Mouse (Mus musculus): ENCODE results near the gene Fbxl17. TPM values are rescaled to one million over a fixed set of nuclear protein-coding genes. Genes with fewer than 3 reads are reported as not detected.

Fbxl17 gene
- polyA plus RNA-seq, 1 experiment from 2014 or later = 7.7 TPM

- no peak overlapping the region for H3K27ac ChIP-seq
- no peak overlapping the region for H3K9ac ChIP-seq
- H3K4me3 ChIP-seq = no peak overlapping the region
- 75% methylated on average over 3 of the region's 3 CpGs for WGBS
- H3K4me1 ChIP-seq = peaks cover 18% of the 10 kb centered on the region
- ATAC-seq (ENCODE audit: insufficient number of reproducible peaks, insufficient read depth, low FRiP score, low TSS enrichment, low read depth) = no peak
- H3K4me2 ChIP-seq = no peak overlapping the region
- H3K9me3 ChIP-seq = no peaks in the 10 kb centered on the region
- H3K27me3 ChIP-seq = no peaks in the 10 kb centered on the region
- H3K36me3 ChIP-seq = no peaks in the 10 kb centered on the region
Measured at GRCm38 (mm10) chr17:63012571-63012923, 487.3 kb downstream of the Fbxl17 start.

- Histone ChIP-seq H3K27me3 (no peaks in the 10 kb centered on the region), H3K9ac (no peak overlapping the region), H3K4me2 (no peak overlapping the region), H3K4me1 (peaks cover 18% of the 10 kb centered on the region), H3K4me3 (no peak overlapping the region), H3K9me3 (no peaks in the 10 kb centered on the region), H3K36me3 (no peaks in the 10 kb centered on the region), H3K27ac (no peak overlapping the region)
- no peak for ATAC-seq (ENCODE audit: insufficient number of reproducible peaks, insufficient read depth, low FRiP score, low TSS enrichment, low read depth)
- 82% methylated on average over 13 of the region's 13 CpGs for WGBS
Measured at GRCm38 (mm10) chr17:63011893-63012570, 487.8 kb downstream of the Fbxl17 start.

- Histone ChIP-seq H3K9me3 (no peaks in the 10 kb centered on the region), H3K27me3 (no peaks in the 10 kb centered on the region), H3K27ac (no peak overlapping the region), H3K9ac (no peak overlapping the region), H3K4me1 (peaks cover 18% of the 10 kb centered on the region), H3K4me3 (no peak overlapping the region), H3K36me3 (no peaks in the 10 kb centered on the region), H3K4me2 (no peak overlapping the region)
- WGBS = 90% methylated on average over 10 of the region's 10 CpGs
- no peak for ATAC-seq (ENCODE audit: insufficient number of reproducible peaks, insufficient read depth, low FRiP score, low TSS enrichment, low read depth)
Measured at GRCm38 (mm10) chr17:63010830-63011229, 489.0 kb downstream of the Fbxl17 start.

GRCm38 (mm10) chr17:63008788-63009187 is 491.0 kb downstream of the Fbxl17 start:
- no peak for ATAC-seq (ENCODE audit: insufficient number of reproducible peaks, insufficient read depth, low FRiP score, low TSS enrichment, low read depth)
- peaks cover 26% of the 10 kb centered on the region for H3K4me1 ChIP-seq
- no peaks in the 10 kb centered on the region for H3K9me3 ChIP-seq
- H3K9ac ChIP-seq = no peak overlapping the region
- H3K27ac ChIP-seq = no peak overlapping the region
- WGBS = 78% methylated on average over 4 of the region's 4 CpGs
- no peaks in the 10 kb centered on the region for H3K36me3 ChIP-seq
- H3K4me3 ChIP-seq = no peak overlapping the region
- no peaks in the 10 kb centered on the region for H3K27me3 ChIP-seq
- no peak overlapping the region for H3K4me2 ChIP-seq

- H3K27ac ChIP-seq = no peak overlapping the region
- H3K4me3 ChIP-seq = no peak overlapping the region
- no peaks in the 10 kb centered on the region for H3K27me3 ChIP-seq
- H3K9ac ChIP-seq = no peak overlapping the region
- no peaks in the 10 kb centered on the region for H3K36me3 ChIP-seq
- no peak for ATAC-seq (ENCODE audit: insufficient number of reproducible peaks, insufficient read depth, low FRiP score, low TSS enrichment, low read depth)
- H3K9me3 ChIP-seq = no peaks in the 10 kb centered on the region
- WGBS = 60% methylated on average over 5 of the region's 5 CpGs
- peaks cover 29% of the 10 kb centered on the region for H3K4me1 ChIP-seq
- H3K4me2 ChIP-seq = no peak overlapping the region
Measured at GRCm38 (mm10) chr17:63008277-63008676, 491.5 kb downstream of the Fbxl17 start.

- Histone ChIP-seq H3K4me1 (peaks cover 29% of the 10 kb centered on the region), H3K36me3 (no peaks in the 10 kb centered on the region), H3K9me3 (no peaks in the 10 kb centered on the region), H3K27me3 (no peaks in the 10 kb centered on the region), H3K4me2 (no peak overlapping the region), H3K27ac (no peak overlapping the region), H3K9ac (no peak overlapping the region), H3K4me3 (no peak overlapping the region)
- ATAC-seq (ENCODE audit: insufficient number of reproducible peaks, insufficient read depth, low FRiP score, low TSS enrichment, low read depth) = no peak
- 75% methylated on average over 12 of the region's 12 CpGs for WGBS
Measured at GRCm38 (mm10) chr17:63007876-63008275, 491.9 kb downstream of the Fbxl17 start.

Small RNAs within 50 kb of the gene (microRNA-seq; reads per million reads assigned to microRNA genes)
- not detected for gene Gm24813

Data from embryonic facial prominence, embryonic 13.5 days (tissue).